Mouse (Mus musculus) kidney, adult 2 months (tissue): ENCODE measurements around the gene Ints13.

Source experiments
- CTCF ChIP-seq: fragments of 200-500 bp; conservative IDR thresholded peaks from 2 replicates; pipeline ENCODE4 v1.5.1; 2011; ENCODE audit warnings: low read depth, mild to moderate bottlenecking, control low read depth, low read length, moderate library complexity, mixed read lengths; ENCODE audit not compliant: insufficient read depth, insufficient read length
- POLR2A ChIP-seq: fragments of 200-500 bp; IDR thresholded peaks from one replicate; pipeline ENCODE4 v1.6.1; 2011; ENCODE audit warnings: low read depth, low read length, control low read depth

DNA sequence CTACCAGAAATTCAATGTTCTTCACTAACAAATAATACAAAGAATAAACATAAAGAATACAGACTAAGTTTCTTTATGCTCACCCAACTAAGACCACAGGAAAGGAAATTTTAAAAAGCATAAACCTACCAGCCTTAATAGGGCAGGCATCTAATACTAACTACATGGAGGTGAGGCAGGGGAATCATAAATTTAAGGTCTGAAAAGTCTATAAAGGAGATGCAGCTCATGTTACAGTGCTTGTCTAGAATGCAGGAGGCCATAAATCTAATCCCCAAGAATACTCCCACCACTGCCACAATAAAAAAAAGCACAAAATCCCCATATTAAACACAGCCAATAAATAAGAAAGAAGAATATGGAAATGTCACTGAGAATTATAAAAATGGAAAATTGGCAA, 5.6 kb downstream of the Ints13 start:
- TF ChIP-seq CTCF (no peak), POLR2A (no peak)
